Mouse (Mus musculus) urinary bladder, postnatal 4 days (tissue): Measurements from ENCODE around the gene Cd38.

Experiments used
- DNase-seq, 2 experiments: peaks; one replicate each; pipeline ENCODE4 v3.0.0; 2021 to 2022; ENCODE audit warnings: low spot score in 2 of 2

Gene Cd38

GRCm38 (mm10) chr5:43933269-43933668, 64.9 kb downstream of the Cd38 start:
- no peak for DNase-seq

GRCm38 (mm10) chr5:43947330-43947977, 79.1 kb downstream of the Cd38 start:
- no peak for DNase-seq

GRCm38 (mm10) chr5:43948111-43948743, 79.9 kb downstream of the Cd38 start:
- peak; percentile 73 to 79 for DNase-seq

- DNase-seq, result peak in 1 of 2 experiments; percentile 17
Observed at GRCm38 (mm10) chr5:43948748-43949275, 80.5 kb downstream of the Cd38 start.

- no peak for DNase-seq
Observed at GRCm38 (mm10) chr5:43953241-43953640, 84.9 kb downstream of the Cd38 start.

GRCm38 (mm10) chr5:43959884-43960440, 91.6 kb downstream of the Cd38 start:
- DNase-seq, result no peak

- DNase-seq, result no peak
Observed at GRCm38 (mm10) chr5:43961056-43961455, 92.7 kb downstream of the Cd38 start.
